Mouse (Mus musculus): ENCODE measurements at regions not wholly inside any gene's neighbourhood (a gene's known extent, or its start where the extent isn't known, plus 50 kb on each side); places are given as distances from the start of the nearest gene placed in this dataset.

DNA sequence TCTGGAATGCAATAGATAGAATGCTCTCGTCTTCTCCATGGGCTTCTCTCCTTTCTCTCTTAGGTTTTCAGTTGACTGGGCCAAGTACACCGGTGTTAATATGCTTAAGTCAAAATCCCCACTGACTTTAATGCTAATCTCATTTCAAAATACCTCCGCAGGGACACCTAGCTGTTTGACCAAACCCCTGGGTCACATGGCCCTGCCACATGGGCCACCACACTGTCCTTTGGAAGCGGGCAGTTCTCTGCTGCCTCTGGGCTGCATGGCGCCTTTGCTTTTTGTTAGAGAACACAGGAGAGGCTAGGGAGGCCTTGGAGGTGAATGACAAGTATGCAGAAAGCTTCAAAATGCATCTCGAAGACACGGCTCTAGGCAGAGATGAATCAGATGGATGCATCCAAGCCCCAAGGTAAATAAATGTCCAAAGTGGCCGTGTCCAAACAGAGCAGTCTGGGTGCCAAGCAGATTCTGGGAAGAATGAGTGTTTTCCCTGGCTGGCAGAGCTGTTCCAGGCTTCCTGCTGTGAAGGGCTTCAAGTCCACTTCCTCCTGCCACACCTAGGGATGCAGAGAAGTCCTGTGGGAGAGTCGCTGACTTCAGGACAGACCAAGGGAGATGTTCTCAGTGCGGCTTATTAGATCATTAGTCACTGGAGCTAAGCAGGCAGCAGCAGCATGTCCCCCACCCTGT lies 147.4 kb upstream of the Klf14 start:
- H3K36me3 ChIP-seq = no peaks in the 10 kb centered on the region
- H3K4me3 ChIP-seq = no peak overlapping the region
- no peak overlapping the region for H3K4me2 ChIP-seq (replicated peaks)
- 85% methylated on average over 10 of the region's 10 CpGs for WGBS
- ATAC-seq (ENCODE audit: low FRiP score, low read depth) = no peak
- peaks cover 4% of the 10 kb centered on the region; the same call in 1 of the 2 replicates for H3K4me1 ChIP-seq
- no peak overlapping the region for H3K27ac ChIP-seq
- H3K9me3 ChIP-seq = peaks cover 8% of the 10 kb centered on the region; the same call in 1 of the 2 replicates
- no peaks in the 10 kb centered on the region for H3K27me3 ChIP-seq (replicated peaks)
- H3K9ac ChIP-seq = no peak overlapping the region

DNA sequence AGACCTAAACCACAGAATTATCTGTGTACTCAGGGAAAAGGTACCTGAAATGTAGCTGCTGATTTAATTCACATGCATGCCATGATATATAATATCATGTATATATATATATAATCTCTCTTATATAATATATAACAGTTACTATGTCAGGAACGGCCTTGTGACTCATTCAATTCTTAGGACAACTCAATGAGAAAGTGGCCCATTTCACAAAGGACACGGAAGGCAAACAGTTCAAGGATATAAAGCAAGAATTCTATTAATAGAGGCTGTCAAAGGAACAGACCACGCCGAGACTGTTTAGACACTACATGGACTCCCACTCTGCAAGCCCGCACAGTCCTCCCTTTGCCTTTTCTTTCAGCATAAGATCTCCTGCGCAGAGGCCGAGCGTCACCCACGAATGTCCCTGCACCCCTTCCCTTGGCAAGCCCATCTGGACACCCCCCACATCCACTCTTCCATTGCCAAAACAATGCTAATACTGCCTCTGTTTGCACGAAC lies 148.0 kb upstream of the Klf14 start:
- no peak overlapping the region for H3K27ac ChIP-seq
- no peak for ATAC-seq (ENCODE audit: low FRiP score, low read depth)
- H3K36me3 ChIP-seq = no peaks in the 10 kb centered on the region
- no peak overlapping the region for H3K4me3 ChIP-seq
- peaks cover 7% of the 10 kb centered on the region; the same call in 1 of the 2 replicates for H3K4me1 ChIP-seq
- H3K9ac ChIP-seq = no peak overlapping the region
- WGBS = 89% methylated on average over 10 of the region's 10 CpGs
- H3K27me3 ChIP-seq (replicated peaks) = no peaks in the 10 kb centered on the region
- H3K4me2 ChIP-seq (replicated peaks) = no peak overlapping the region
- H3K9me3 ChIP-seq = peaks cover 8% of the 10 kb centered on the region; the same call in 1 of the 2 replicates

DNA sequence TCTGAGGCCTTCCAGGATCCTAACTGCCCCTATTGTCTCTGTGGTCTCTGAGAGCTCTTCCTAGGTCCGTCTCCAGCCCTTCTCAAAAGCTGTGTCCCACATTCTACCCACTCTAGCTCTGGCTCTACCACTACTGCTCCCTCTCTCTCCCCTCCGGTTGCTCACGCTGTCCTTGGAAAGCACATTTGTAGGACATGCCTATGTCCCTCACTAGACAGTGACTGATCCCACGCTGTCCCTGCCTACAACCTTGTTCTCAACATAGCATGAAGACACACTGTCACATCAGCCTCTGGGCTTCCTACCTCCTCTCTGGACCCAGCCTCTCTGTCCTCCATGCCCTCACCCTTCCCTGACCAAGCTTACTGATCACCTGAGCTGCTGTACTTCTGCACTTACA lies 148.5 kb upstream of the Klf14 start:
- Histone ChIP-seq H3K4me3 (no peak overlapping the region), H3K9me3 (peaks cover 8% of the 10 kb centered on the region; the same call in 1 of the 2 replicates), H3K4me1 (peaks cover 7% of the 10 kb centered on the region; the same call in 1 of the 2 replicates), H3K4me2 (replicated peaks) (no peak overlapping the region), H3K27me3 (replicated peaks) (no peaks in the 10 kb centered on the region), H3K36me3 (no peaks in the 10 kb centered on the region), H3K9ac (no peak overlapping the region), H3K27ac (no peak overlapping the region)
- 85% methylated on average over 4 of the region's 4 CpGs for WGBS
- no peak for ATAC-seq (ENCODE audit: low FRiP score, low read depth)

DNA sequence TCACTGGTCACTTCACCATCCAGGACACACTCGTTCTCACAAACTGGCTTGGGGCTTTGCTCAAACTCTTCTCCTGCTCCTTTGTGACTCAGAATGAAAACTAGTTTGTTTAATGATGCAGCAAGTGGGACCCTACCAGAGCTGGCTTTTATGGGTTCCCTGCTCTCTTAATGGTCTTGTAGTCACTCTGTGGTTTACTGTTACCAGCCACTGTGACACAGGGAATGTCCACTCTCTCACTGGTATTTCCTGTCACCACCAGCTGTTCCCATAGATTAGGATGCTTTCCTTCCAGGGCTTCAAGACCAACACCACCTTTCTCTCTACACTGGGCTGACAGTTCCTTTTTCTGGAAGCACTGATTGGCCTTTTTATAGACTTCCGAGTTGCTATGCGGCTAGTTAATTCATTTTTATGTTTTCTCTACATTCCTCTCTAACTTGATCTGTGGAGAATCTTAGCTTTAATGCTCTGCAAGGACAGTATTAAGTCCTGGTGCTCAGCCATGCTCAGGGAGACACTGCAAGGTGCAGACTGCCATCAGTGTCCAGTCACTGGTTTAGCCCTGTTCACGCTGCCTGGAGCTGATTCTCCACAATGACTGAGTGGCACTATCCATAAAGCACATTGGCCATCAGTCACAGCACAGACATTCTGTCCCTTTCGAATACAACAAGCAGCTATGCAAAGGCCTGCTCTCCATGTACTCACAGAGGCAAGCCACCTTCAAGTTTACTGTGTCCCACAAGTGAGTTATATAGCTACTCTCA lies 149.2 kb upstream of the Klf14 start:
- H3K9me3 ChIP-seq = peaks cover 8% of the 10 kb centered on the region; the same call in 1 of the 2 replicates
- no peak overlapping the region for H3K4me2 ChIP-seq (replicated peaks)
- no peak overlapping the region for H3K4me3 ChIP-seq
- H3K27me3 ChIP-seq (replicated peaks) = no peaks in the 10 kb centered on the region
- H3K4me1 ChIP-seq = peaks cover 7% of the 10 kb centered on the region; the same call in 1 of the 2 replicates
- no peak overlapping the region for H3K27ac ChIP-seq
- H3K36me3 ChIP-seq = no peaks in the 10 kb centered on the region
- H3K9ac ChIP-seq = no peak overlapping the region
- ATAC-seq (ENCODE audit: low FRiP score, low read depth) = no peak
- WGBS = 85% methylated on average over 5 of the region's 5 CpGs

DNA sequence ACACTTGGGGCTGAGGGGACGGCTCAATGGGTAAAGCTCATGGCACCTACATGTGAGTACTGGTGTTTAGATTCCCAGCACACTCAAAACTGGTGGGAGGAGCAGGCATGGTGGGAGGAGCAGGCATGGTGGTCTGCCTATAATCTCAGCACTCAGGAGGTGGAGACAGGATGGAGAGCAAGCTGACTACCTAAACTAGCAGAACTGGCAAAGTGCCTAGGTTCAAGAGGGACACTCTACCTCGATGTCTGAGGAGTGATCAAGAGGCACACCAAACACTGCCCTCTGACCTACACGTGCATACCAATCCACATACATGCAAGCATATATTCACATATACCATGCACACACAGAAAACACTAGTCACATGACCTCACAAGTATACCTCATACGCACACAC lies 150.7 kb upstream of the Klf14 start:
- peaks cover 8% of the 10 kb centered on the region; the same call in 1 of the 2 replicates for H3K9me3 ChIP-seq

DNA sequence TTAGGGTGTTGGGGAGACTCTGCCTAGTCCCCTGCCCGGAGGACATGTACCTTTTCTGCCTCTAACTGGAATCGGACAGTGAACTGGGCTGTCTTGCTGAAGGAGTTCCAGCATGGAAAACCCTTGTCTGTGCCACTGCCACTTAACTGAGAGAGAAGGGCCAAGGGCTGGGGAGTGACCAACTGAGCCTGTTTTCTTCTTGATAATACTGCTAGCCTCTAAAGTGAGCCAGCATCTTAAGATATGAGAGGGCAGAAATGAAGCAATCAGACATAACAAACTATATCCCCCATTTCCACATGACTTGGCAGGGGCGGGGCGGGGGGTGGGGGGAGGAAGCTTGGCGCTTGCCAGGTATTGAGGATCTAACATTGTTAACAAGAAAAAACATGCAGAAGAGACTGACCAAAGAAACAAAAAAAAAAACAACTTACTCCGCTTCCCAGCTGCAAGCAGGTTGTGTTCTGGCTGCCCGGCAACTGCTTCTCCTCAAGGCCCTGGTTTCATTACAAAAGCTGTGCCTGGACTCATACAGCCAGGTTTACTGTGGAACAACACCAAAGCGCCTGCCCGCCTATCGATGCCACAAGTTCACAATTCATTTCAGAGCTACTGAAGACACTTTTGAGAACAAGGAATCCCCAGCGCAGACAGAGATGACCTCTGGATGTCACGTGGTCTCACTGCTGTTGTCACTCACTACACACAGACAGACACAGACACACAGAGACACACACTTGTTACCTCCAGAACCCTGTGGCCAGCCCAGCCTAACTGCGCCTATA lies 153.6 kb upstream of the Klf14 start:
- Histone ChIP-seq H3K36me3 (no peaks in the 10 kb centered on the region), H3K27me3 (replicated peaks) (no peaks in the 10 kb centered on the region), H3K27ac (no peak overlapping the region), H3K4me2 (replicated peaks) (no peak overlapping the region), H3K9ac (no peak overlapping the region), H3K4me1 (peaks cover 7% of the 10 kb centered on the region; the same call in 1 of the 2 replicates), H3K4me3 (no peak overlapping the region), H3K9me3 (peaks cover 8% of the 10 kb centered on the region; the same call in 1 of the 2 replicates)
- no peak for ATAC-seq (ENCODE audit: low FRiP score, low read depth)
- WGBS = 85% methylated on average over 13 of the region's 13 CpGs

More for the DNA sequence above, 150.7 kb upstream of the Klf14 start:
- no peak overlapping the region for H3K4me3 ChIP-seq
- H3K27me3 ChIP-seq (replicated peaks) = no peaks in the 10 kb centered on the region
- H3K36me3 ChIP-seq = no peaks in the 10 kb centered on the region
- H3K4me1 ChIP-seq = peaks cover 7% of the 10 kb centered on the region; the same call in 1 of the 2 replicates
- ATAC-seq (ENCODE audit: low FRiP score, low read depth) = no peak
- WGBS = 95% methylated on average over 4 of the region's 4 CpGs
- no peak overlapping the region for H3K9ac ChIP-seq
- H3K27ac ChIP-seq = no peak overlapping the region
- no peak overlapping the region for H3K4me2 ChIP-seq (replicated peaks)

DNA sequence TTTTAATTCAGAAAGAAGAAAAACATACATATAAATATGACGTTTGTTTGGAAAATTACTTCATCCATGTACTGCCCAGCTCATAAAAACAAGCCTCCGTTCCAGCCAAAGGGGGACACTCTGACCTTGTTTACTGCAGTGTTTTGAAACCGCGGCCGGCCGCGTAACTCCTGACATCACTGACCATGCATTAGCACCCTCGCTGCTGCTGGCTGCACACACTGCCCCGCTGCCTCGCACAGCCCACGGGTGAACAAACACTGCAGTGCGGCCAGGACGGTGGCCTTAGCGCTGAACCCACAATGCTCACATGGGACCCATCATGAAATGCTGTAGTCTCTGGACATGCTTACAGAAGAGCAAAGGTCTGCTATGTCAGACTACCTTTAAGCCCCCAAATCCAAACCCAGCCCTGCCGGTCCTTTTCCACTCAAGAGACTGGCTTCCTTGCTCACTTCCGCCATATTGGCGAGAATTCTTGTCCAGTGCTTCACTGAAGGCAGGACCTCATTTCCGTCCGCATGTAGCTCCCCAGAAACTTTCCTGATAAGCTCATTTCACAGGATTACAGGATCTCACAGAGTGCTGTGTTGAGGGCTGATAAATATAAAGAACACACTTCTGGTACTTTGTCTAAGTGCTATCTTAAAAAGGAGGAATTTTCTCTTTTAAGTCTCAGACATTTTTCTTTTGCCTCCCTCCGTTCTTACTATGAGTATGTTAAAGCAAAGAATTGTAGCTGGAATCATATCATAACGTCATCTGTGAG lies 154.9 kb upstream of the Klf14 start:
- Histone ChIP-seq H3K36me3 (no peaks in the 10 kb centered on the region), H3K27me3 (replicated peaks) (no peaks in the 10 kb centered on the region), H3K27ac (no peak overlapping the region), H3K9me3 (peaks cover 8% of the 10 kb centered on the region; the same call in 1 of the 2 replicates), H3K4me3 (no peak overlapping the region), H3K4me2 (replicated peaks) (no peak overlapping the region), H3K4me1 (peaks cover 7% of the 10 kb centered on the region; the same call in 1 of the 2 replicates), H3K9ac (no peak overlapping the region)
- ATAC-seq (ENCODE audit: low FRiP score, low read depth) = no peak
- 88% methylated on average over 21 of the region's 21 CpGs for WGBS

DNA sequence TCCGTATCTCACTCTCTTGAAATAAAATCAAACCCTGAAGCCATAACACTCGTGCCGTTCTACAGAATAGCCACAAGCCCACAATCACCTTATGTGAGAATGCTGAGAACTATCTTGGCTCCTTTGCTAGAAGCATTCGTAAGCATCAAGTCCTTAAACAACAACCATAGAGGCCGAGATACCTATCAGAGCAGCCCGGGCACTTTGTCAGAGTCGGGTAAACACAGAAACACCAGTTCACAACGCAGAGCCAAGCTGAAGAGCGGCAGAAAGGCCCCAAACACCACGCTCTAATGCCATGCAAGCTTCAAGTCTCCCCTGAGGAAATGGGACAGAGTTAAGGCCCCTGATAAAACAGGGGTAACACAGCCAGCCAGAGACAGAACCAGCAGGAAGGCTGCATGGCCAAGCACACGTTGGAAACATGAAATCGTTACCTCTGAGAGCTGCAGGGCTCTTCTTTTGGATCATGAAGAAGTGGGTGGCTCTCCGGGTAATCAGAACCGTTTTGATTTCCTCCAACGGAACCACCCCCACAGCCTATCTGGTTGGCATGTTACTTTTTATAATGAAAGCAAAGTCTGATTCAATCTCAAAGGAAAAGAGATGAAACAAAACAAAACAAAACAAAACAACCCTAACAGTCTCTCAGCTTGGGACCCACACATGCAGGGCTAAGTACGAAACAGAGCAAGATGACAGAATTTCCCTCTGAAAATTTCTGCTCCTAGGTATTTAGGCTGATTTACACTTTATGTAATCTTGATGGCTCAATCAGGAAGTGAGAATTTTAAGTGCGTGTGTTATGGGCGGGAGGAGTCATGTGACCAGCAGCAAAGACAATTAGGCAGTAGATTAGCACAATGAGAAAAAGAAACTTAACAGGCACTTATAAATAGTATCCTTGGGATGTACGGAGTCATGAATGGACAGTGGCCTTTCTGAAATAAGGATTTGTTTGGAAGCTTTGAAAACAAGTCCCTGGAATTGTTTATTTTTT lies 155.8 kb upstream of the Klf14 start:
- H3K4me1 ChIP-seq = peaks cover 7% of the 10 kb centered on the region; the same call in 1 of the 2 replicates
- H3K9me3 ChIP-seq = 0 out of 2 replicates have a peak, but pooled peaks cover under 1% of the 10 kb centered on the region
- H3K27ac ChIP-seq = no peak overlapping the region
- 82% methylated on average over 19 of the region's 19 CpGs for WGBS
- ATAC-seq (ENCODE audit: low FRiP score, low read depth) = no peak
- no peak overlapping the region for H3K4me3 ChIP-seq
- no peak overlapping the region for H3K4me2 ChIP-seq (replicated peaks)
- H3K36me3 ChIP-seq = no peaks in the 10 kb centered on the region
- no peaks in the 10 kb centered on the region for H3K27me3 ChIP-seq (replicated peaks)
- no peak overlapping the region for H3K9ac ChIP-seq

DNA sequence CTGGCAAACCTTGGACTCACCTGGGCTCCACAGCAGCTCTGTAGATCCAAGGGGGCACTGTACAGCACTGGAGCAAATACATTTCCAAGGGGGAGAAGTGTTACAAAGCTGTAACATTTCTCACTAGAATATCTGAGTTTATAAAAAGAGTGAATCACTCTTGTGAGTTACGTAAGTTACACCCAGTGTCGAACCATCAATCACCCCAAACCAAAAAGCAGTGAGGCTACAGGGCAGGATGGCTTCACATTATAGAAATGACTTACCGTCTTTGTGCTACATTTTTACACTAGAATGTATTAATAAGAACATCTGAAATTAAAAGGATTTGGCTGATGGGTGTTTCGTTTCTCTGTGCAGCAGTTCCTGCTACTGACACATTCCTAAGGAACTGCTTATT lies 156.7 kb upstream of the Klf14 start:
- ATAC-seq (ENCODE audit: low FRiP score, low read depth) = no peak
- Histone ChIP-seq H3K9me3 (no peaks in the 10 kb centered on the region), H3K27me3 (replicated peaks) (no peaks in the 10 kb centered on the region), H3K4me3 (no peak overlapping the region), H3K9ac (no peak overlapping the region), H3K27ac (no peak overlapping the region), H3K4me1 (peaks cover 7% of the 10 kb centered on the region; the same call in 1 of the 2 replicates), H3K36me3 (no peaks in the 10 kb centered on the region), H3K4me2 (replicated peaks) (no peak overlapping the region)
- WGBS = 87% methylated on average over 4 of the region's 4 CpGs

DNA sequence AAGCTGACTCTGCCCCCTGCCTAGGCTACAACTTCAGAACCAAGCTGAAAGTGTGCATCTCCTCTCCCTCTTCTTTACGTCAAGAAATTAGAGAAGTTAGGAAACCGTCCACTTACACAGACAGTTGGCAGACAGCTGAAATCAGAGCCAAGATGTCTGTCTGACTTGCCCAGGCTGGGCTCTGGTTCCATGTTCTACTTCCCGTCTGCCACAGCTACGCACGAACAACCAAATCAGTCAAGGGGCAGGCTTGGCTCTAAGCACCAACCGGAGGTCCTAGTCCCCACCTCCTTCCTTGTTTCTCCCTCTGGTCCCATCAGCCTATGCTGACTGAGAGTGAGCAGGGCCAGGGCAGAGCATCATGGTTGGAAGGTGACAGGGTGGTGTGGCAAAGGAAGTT lies 157.5 kb upstream of the Klf14 start:
- ATAC-seq (ENCODE audit: low FRiP score, low read depth) = no peak
- H3K9me3 ChIP-seq = no peaks in the 10 kb centered on the region
- H3K4me1 ChIP-seq = peaks cover 2% of the 10 kb centered on the region; the same call in 1 of the 2 replicates
- no peaks in the 10 kb centered on the region for H3K27me3 ChIP-seq (replicated peaks)
- no peaks in the 10 kb centered on the region for H3K36me3 ChIP-seq
- no peak overlapping the region for H3K9ac ChIP-seq
- no peak overlapping the region for H3K4me2 ChIP-seq (replicated peaks)
- no peak overlapping the region for H3K4me3 ChIP-seq
- 89% methylated on average over 6 of the region's 6 CpGs for WGBS
- H3K27ac ChIP-seq = no peak overlapping the region

Measured in neural tube, embryonic 12.5 days (tissue).